Mouse (Mus musculus): Measurements from ENCODE around the gene Gm3402. TPM values are rescaled to one million over a fixed set of nuclear protein-coding genes. Genes with fewer than 3 reads are reported as not detected.
"Not testable (repeated sequence)": the region's sequence is repeated elsewhere in the genome, so short reads cannot be mapped to it uniquely, and the experiment has no call there.

Gene Gm3402
- polyA plus RNA-seq (2012; fragmentation: generic; extraction: Trizol): not detected
- long read RNA-seq, experiment 1: 0 reads
- long read RNA-seq, experiment 2: 0 reads

DNA sequence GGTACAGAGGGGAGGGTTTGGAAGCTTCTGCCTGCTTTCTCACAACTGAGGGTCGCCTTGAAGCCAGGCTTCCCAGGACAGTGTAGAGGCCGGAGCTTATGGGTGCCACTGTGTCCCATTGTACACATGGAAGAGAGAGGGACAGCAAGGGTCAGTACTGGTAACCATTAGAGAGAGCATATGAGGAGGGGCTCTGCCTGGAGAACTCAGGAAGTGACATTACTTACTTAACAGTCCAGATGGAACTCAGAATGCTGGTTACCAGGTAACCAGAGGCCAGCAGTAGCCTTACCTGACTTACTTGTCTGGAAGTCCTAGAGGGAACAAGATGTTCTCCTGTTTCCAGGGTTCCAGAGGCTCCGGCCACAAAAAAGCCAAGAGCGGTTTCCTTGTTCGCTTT, at the start of gene Gm3402:
TSS of gene Gm3402 (plus strand) at position 301 of the 400 bp plus-strand sequence.
- not testable (repeated sequence) for H3K79me2 ChIP-seq (ENCODE audit: control insufficient read depth, insufficient read depth); H3K79me3 ChIP-seq (ENCODE audit: low read depth); H3K36me3 ChIP-seq (ENCODE audit: control insufficient read depth, insufficient read depth); H3K27me3 ChIP-seq (ENCODE audit: control insufficient read depth, insufficient read depth, insufficient read length); H3ac ChIP-seq (ENCODE audit: control insufficient read depth, insufficient read length, low read depth); H3K4me3 ChIP-seq (ENCODE audit: insufficient read depth, poor library complexity, severe bottlenecking)

DNA sequence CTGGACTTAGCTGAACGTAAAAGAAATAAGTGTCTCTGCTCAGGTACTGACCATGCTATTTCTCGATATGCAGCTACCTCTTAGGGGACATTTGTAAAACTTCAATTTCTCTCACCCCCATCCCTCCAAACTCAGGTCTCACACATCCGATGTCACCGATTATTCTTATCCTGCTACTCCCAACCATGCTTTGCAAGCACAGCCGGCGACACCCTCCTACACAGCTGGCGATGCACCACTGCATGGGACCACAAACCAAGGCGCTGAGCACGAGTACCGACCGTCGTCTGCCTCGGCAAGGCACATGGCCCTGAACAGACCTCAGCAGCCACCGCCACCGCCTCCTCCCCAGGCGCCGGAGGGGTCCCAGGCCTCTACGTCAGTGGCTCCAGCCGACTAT, 47.3 kb upstream of the Gm3402 start:
- Histone ChIP-seq H3ac (ENCODE audit: control insufficient read depth, insufficient read length, low read depth) (no peak overlapping the region), H3K4me3 (ENCODE audit: insufficient read depth, poor library complexity, severe bottlenecking) (no peak overlapping the region), H3K27me3 (ENCODE audit: control insufficient read depth, insufficient read depth, insufficient read length) (no peaks in the 10 kb centered on the region), H3K79me2 (ENCODE audit: control insufficient read depth, insufficient read depth) (no peaks in the 10 kb centered on the region), H3K36me3 (ENCODE audit: control insufficient read depth, insufficient read depth) (no peaks in the 10 kb centered on the region), H3K79me3 (ENCODE audit: low read depth) (no peaks in the 10 kb centered on the region)
- no peak for TF ChIP-seq MYOD1 (IDR thresholded peaks at IDR 0.05; ENCODE audit: control insufficient read depth, insufficient read length, low read depth)
- TF ChIP-seq FOSL1 (IDR thresholded peaks at IDR 0.05; ENCODE audit: insufficient read depth, low read length, poor library complexity, severe bottlenecking): no peak
- TF ChIP-seq USF1 (IDR thresholded peaks at IDR 0.05; ENCODE audit: low read depth): no peak
- no peak for TF ChIP-seq MYOG (IDR thresholded peaks at IDR 0.05; ENCODE audit: control insufficient read depth, extremely low read depth, insufficient read length)
- TF ChIP-seq CEBPB (IDR thresholded peaks at IDR 0.05; ENCODE audit: low read depth): no peak
- no peak for TF ChIP-seq MAX (IDR thresholded peaks at IDR 0.05)

DNA sequence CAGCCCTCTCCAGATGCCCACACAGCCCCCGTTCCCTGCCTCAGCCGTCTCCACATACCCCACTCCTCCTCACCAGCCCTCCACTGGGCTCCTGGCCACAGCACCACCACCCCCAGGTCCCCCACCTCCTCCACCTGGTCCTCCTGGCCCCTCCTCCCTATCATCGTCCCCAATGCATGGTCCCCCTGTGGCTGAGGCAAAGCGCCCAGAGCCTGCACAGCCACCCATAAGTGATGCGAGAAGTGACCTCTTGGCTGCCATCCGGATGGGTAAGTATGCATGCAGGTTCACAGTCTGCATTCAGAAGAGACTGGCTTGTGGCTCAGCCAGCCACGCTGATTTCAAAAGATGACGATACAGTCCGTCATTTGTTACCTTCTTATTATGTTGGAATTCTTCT, 45.6 kb upstream of the Gm3402 start:
- no peak overlapping the region for H3K4me3 ChIP-seq (ENCODE audit: insufficient read depth, poor library complexity, severe bottlenecking)
- no peaks in the 10 kb centered on the region for H3K79me3 ChIP-seq (ENCODE audit: low read depth)
- H3ac ChIP-seq (ENCODE audit: control insufficient read depth, insufficient read length, low read depth): no peak overlapping the region
- no peaks in the 10 kb centered on the region for H3K36me3 ChIP-seq (ENCODE audit: control insufficient read depth, insufficient read depth)
- TF ChIP-seq MAX (IDR thresholded peaks at IDR 0.05) (no peak), FOSL1 (IDR thresholded peaks at IDR 0.05; ENCODE audit: insufficient read depth, low read length, poor library complexity, severe bottlenecking) (no peak), MYOG (IDR thresholded peaks at IDR 0.05; ENCODE audit: control insufficient read depth, extremely low read depth, insufficient read length) (no peak), MYOD1 (IDR thresholded peaks at IDR 0.05; ENCODE audit: control insufficient read depth, insufficient read length, low read depth) (no peak), USF1 (IDR thresholded peaks at IDR 0.05; ENCODE audit: low read depth) (no peak), CTCF (IDR thresholded peaks at IDR 0.05; ENCODE audit: control insufficient read depth, insufficient read depth, insufficient read length) (no peak), CEBPB (IDR thresholded peaks at IDR 0.05; ENCODE audit: low read depth) (no peak)
- H3K27me3 ChIP-seq (ENCODE audit: control insufficient read depth, insufficient read depth, insufficient read length): no peaks in the 10 kb centered on the region
- no peaks in the 10 kb centered on the region for H3K79me2 ChIP-seq (ENCODE audit: control insufficient read depth, insufficient read depth)

DNA sequence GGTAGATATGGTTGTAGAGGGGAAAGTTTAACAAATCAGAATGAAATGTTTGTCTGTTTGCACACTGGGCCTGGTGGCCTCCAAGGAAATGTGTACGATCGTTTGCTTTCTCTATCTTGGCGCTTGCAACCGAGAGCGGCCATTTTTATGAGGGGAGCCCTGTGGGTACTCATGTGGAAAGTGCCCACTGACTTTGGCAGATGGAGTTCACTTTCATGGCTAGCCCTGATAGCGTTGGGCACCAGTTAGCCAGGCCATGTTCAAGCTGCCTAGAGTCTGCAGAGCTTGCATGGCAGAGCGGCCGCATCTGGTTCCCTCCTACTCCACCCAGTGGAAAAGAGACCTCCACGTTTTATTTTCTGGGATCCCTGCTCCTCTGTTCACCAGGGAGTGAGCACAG, 43.1 kb upstream of the Gm3402 start:
- H3K79me2 ChIP-seq (ENCODE audit: control insufficient read depth, insufficient read depth): no peaks in the 10 kb centered on the region

DNA sequence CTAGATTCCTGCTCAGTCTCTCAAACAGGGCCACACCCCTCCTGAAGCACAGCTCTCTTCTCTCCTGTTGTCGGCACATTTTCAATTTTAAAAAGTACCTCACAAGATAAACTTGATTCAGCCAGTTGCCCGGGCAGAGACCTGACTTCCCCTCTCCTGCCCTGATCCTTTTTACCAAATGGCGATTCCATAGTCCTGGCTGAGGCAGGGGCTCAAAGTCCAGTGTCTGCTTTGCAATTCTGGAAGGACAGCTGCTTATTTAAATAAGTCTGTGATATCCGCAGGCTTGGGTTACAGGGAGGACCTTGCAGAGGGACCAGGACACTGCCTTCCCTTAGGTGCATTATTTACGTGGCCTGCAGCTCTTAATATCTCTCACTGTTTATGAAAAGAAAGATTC, 42.6 kb upstream of the Gm3402 start:
- Histone ChIP-seq H3K4me3 (ENCODE audit: insufficient read depth, poor library complexity, severe bottlenecking) (no peak overlapping the region), H3ac (ENCODE audit: control insufficient read depth, insufficient read length, low read depth) (no peak overlapping the region), H3K36me3 (ENCODE audit: control insufficient read depth, insufficient read depth) (no peaks in the 10 kb centered on the region), H3K79me2 (ENCODE audit: control insufficient read depth, insufficient read depth) (no peaks in the 10 kb centered on the region), H3K27me3 (ENCODE audit: control insufficient read depth, insufficient read depth, insufficient read length) (no peaks in the 10 kb centered on the region), H3K79me3 (ENCODE audit: low read depth) (no peaks in the 10 kb centered on the region)
- TF ChIP-seq MYOG (IDR thresholded peaks at IDR 0.05; ENCODE audit: control insufficient read depth, extremely low read depth, insufficient read length) (no peak), CTCF (IDR thresholded peaks at IDR 0.05; ENCODE audit: control insufficient read depth, insufficient read depth, insufficient read length) (no peak), MAX (IDR thresholded peaks at IDR 0.05) (no peak), MYOD1 (IDR thresholded peaks at IDR 0.05; ENCODE audit: control insufficient read depth, insufficient read length, low read depth) (no peak), CEBPB (IDR thresholded peaks at IDR 0.05; ENCODE audit: low read depth) (no peak), USF1 (IDR thresholded peaks at IDR 0.05; ENCODE audit: low read depth) (no peak), FOSL1 (IDR thresholded peaks at IDR 0.05; ENCODE audit: insufficient read depth, low read length, poor library complexity, severe bottlenecking) (no peak)

More for the DNA sequence above, 43.1 kb upstream of the Gm3402 start:
- Histone ChIP-seq H3K27me3 (ENCODE audit: control insufficient read depth, insufficient read depth, insufficient read length) (no peaks in the 10 kb centered on the region), H3ac (ENCODE audit: control insufficient read depth, insufficient read length, low read depth) (no peak overlapping the region), H3K79me3 (ENCODE audit: low read depth) (no peaks in the 10 kb centered on the region), H3K4me3 (ENCODE audit: insufficient read depth, poor library complexity, severe bottlenecking) (no peak overlapping the region), H3K36me3 (ENCODE audit: control insufficient read depth, insufficient read depth) (no peaks in the 10 kb centered on the region)
- no peak for TF ChIP-seq USF1 (IDR thresholded peaks at IDR 0.05; ENCODE audit: low read depth)

DNA sequence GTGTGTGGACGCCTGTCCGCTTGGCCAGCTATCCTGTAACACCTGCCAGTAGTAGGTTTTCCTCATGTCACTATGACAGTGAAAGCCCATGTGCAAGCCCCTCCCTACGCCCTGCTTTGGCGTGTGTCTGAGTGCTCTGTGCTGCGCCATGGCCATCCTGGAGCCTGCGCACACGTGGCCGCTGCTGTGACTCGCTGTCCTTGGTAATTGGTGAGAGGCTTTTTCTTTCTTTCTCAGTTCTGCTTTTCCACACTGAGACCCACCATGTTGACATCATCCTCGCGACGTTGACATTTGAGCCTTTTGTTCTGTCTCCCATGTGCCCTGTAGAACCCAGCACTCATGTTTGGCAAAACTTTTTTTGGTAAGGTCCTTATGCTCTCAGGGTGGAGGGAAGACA, 42.1 kb upstream of the Gm3402 start:
- no peak for TF ChIP-seq MYOG (IDR thresholded peaks at IDR 0.05; ENCODE audit: control insufficient read depth, extremely low read depth, insufficient read length)
- no peak for TF ChIP-seq FOSL1 (IDR thresholded peaks at IDR 0.05; ENCODE audit: insufficient read depth, low read length, poor library complexity, severe bottlenecking)
- no peak for TF ChIP-seq MAX (IDR thresholded peaks at IDR 0.05)
- TF ChIP-seq CTCF (IDR thresholded peaks at IDR 0.05; ENCODE audit: control insufficient read depth, insufficient read depth, insufficient read length): no peak
- TF ChIP-seq CEBPB (IDR thresholded peaks at IDR 0.05; ENCODE audit: low read depth): no peak
- no peak for TF ChIP-seq USF1 (IDR thresholded peaks at IDR 0.05; ENCODE audit: low read depth)
- no peak for TF ChIP-seq MYOD1 (IDR thresholded peaks at IDR 0.05; ENCODE audit: control insufficient read depth, insufficient read length, low read depth)
- no peak overlapping the region for H3K4me3 ChIP-seq (ENCODE audit: insufficient read depth, poor library complexity, severe bottlenecking)
- H3K27me3 ChIP-seq (ENCODE audit: control insufficient read depth, insufficient read depth, insufficient read length): no peaks in the 10 kb centered on the region
- H3K79me2 ChIP-seq (ENCODE audit: control insufficient read depth, insufficient read depth): no peaks in the 10 kb centered on the region
- no peaks in the 10 kb centered on the region for H3K36me3 ChIP-seq (ENCODE audit: control insufficient read depth, insufficient read depth)
- H3ac ChIP-seq (ENCODE audit: control insufficient read depth, insufficient read length, low read depth): no peak overlapping the region
- H3K79me3 ChIP-seq (ENCODE audit: low read depth): no peaks in the 10 kb centered on the region

DNA sequence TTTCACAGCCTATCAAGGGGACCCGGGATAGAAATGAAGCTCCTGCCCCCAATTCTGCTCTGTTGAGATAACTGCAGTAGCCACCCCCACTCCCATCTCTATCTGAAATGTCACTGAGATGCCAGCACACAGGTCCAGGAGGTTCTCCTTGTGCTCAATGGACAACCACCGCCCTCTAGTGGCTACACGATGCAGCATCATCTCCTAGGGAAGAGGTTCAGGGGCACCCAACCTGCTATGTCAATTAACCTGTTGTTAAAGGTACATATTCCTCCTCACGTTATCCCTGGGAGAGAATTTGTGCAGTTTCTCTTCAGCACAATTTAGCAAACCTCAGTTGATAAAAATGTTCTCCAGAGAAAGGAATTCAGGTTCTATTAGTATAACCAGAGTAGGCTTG, 34.4 kb upstream of the Gm3402 start:
- H3K27me3 ChIP-seq (ENCODE audit: control insufficient read depth, insufficient read depth, insufficient read length); H3K36me3 ChIP-seq (ENCODE audit: control insufficient read depth, insufficient read depth); H3K79me2 ChIP-seq (ENCODE audit: control insufficient read depth, insufficient read depth); H3K4me3 ChIP-seq (ENCODE audit: insufficient read depth, poor library complexity, severe bottlenecking); H3ac ChIP-seq (ENCODE audit: control insufficient read depth, insufficient read length, low read depth); H3K79me3 ChIP-seq (ENCODE audit: low read depth): not testable (repeated sequence)

DNA sequence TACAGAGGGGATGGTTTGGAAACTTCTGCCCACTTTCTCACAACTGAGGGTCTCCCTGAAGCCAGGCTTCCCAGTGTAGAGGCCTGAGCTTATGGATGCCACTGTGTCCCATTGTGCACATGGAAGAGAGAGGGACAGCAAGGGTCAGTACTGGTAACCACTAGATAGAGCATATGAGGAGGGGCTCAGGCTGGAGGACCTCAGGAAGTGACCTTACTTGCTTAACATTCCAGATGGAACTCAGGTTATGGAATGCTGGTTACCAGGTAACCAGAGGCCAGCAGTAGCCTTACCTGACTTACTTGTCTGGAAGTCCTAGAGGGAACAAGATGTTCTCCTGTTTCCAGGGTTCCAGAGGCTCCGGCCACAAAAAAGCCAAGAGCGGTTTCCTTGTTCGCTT, 32.3 kb upstream of the Gm3402 start, which contains the start of gene Gm6408:
TSS of gene Gm6408 (plus strand) at position 301 of the 400 bp plus-strand sequence.
- not testable (repeated sequence) for H3K27me3 ChIP-seq (ENCODE audit: control insufficient read depth, insufficient read depth, insufficient read length); H3K36me3 ChIP-seq (ENCODE audit: control insufficient read depth, insufficient read depth); H3K79me3 ChIP-seq (ENCODE audit: low read depth); H3K79me2 ChIP-seq (ENCODE audit: control insufficient read depth, insufficient read depth); H3K4me3 ChIP-seq (ENCODE audit: insufficient read depth, poor library complexity, severe bottlenecking); H3ac ChIP-seq (ENCODE audit: control insufficient read depth, insufficient read length, low read depth)

DNA sequence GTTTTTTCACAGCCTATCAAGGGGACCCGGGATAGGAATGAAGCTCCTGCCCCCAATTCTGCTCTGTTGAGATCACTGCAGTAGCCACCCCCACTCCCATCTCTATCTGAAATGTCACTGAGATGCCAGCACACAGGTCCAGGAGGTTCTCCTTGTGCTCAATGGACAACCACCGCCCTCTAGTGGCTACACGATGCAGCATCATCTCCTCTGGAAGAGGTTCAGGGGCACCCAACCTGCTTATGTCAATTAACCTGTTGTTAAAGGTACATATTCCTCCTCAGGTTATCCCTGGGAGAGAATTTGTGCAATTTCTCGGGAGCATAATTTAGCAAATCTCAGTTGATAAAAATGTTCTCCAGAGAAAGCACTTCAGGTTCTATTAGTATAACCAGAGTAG, 25.0 kb upstream of the Gm3402 start:
- not testable (repeated sequence) for H3K4me3 ChIP-seq (ENCODE audit: insufficient read depth, poor library complexity, severe bottlenecking); H3K36me3 ChIP-seq (ENCODE audit: control insufficient read depth, insufficient read depth); H3K27me3 ChIP-seq (ENCODE audit: control insufficient read depth, insufficient read depth, insufficient read length); H3K79me3 ChIP-seq (ENCODE audit: low read depth); H3ac ChIP-seq (ENCODE audit: control insufficient read depth, insufficient read length, low read depth); H3K79me2 ChIP-seq (ENCODE audit: control insufficient read depth, insufficient read depth)
